ENCODE assay signal across 9 mouse cellular contexts in the genomic region with DNA sequence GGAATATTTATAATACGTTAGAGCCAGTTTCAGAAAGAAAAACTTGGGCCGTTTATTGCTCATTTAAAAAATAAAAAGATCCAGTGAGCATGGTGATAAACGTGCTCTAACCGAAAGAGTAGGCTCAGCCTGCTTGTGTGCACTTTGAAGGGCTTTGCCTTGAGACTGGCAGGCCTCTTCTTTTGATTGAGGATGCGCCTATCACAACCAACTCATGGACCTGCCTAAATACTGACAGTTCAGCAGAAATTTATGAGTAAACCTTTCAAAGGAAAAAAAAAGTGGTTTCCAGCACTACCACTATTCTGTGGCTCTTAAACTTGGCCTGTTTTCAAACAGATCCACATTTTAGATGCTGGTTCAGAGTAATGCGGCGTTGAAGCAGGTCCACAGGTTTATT. TPM values are rescaled to one million over a fixed set of nuclear protein-coding genes. Genes with fewer than 3 reads are reported as not detected.
DNase-seq lines count a peak whose midpoint lies in the region; ATAC-seq lines count a peak whose summit lies in the region.
"Had no signal": no experiment of that assay in that cellular context is flagged by ENCODE, and none has a peak within 500 bp of the region (broad histone marks: within the 10 kb centered on the region; RNA-seq: fewer than 3 reads in every experiment).

No protein-coding gene starts in this region.

- intact Hi-C loops in heart, postnatal 36 days (cut with DNase I): no loop called here

- 51% methylated on average over 7 of the region's 7 CpGs for WGBS in heart, embryonic 11.5 days (ENCODE audit: insufficient replicate concordance)
- 44% methylated on average over 7 of the region's 7 CpGs for WGBS in heart, embryonic 13.5 days
- 29% methylated on average over 7 of the region's 7 CpGs for WGBS in limb, embryonic 15.5 days

- no peaks in the 10 kb centered on the region for H3K9me3 ChIP-seq in heart, embryonic 11.5 days (replicated peaks; ENCODE audit: control insufficient read depth, low read length)
- H3K9me3 ChIP-seq in heart, embryonic 13.5 days: no peaks in the 10 kb centered on the region
- H3K9me3 ChIP-seq in limb, embryonic 15.5 days: no peaks in the 10 kb centered on the region

- H3K36me3 ChIP-seq in heart, embryonic 11.5 days (ENCODE audit: control insufficient read depth, insufficient read depth, low read length): peaks cover 17% of the 10 kb centered on the region; the same call in 1 of the 2 replicates
- H3K36me3 ChIP-seq in heart, embryonic 13.5 days: peaks cover 27% of the 10 kb centered on the region
- H3K36me3 ChIP-seq in limb, embryonic 15.5 days: peaks cover 18% of the 10 kb centered on the region

- ATAC-seq in heart, embryonic 11.5 days (replicated peaks; ENCODE audit: insufficient number of reproducible peaks, low FRiP score, low TSS enrichment): no peak
- ATAC-seq in heart, embryonic 13.5 days (ENCODE audit: extremely low read depth, insufficient number of reproducible peaks, low FRiP score, low TSS enrichment): no peak
- no peak for ATAC-seq in limb, embryonic 15.5 days (ENCODE audit: insufficient number of reproducible peaks, low FRiP score, low TSS enrichment, low read depth)

- H3K4me3 ChIP-seq in heart, embryonic 11.5 days (ENCODE audit: low read depth, low read length): peak overlapping the region; percentile 97; the same call in 1 of the 2 replicates
- H3K4me3 ChIP-seq in heart, embryonic 13.5 days: peak overlapping the region; percentile 97
- H3K4me3 ChIP-seq in limb, embryonic 15.5 days: peak overlapping the region; percentile 84

- no peak overlapping the region for H3K9ac ChIP-seq in heart, embryonic 11.5 days (ENCODE audit: low read depth, low read length)
- peak overlapping the region; percentile 100 for H3K9ac ChIP-seq in heart, embryonic 13.5 days
- peak overlapping the region; percentile 96; the same call in 1 of the 2 replicates for H3K9ac ChIP-seq in limb, embryonic 15.5 days
- H3K9ac ChIP-seq: liver, embryonic 14.5 days had no signal

- no peak for DNase-seq in heart, postnatal 36 days
- DNase-seq in adrenal gland, postnatal 14 days: peak; percentile 64
- no peak for DNase-seq in yolk sac, embryonic 10.5 days (ENCODE audit: low spot score)
- DNase-seq in layer of hippocampus, adult 9-10 months (ENCODE audit: low spot score): no peak
- DNase-seq in right cerebral cortex, postnatal 4 days: no peak

- H3K4me2 ChIP-seq in heart, embryonic 11.5 days: peak overlapping the region; percentile 71
- peak overlapping the region; percentile 78 for H3K4me2 ChIP-seq in heart, embryonic 13.5 days
- peak overlapping the region; percentile 66 for H3K4me2 ChIP-seq in limb, embryonic 15.5 days

- H3K27me3 ChIP-seq in heart, embryonic 11.5 days (ENCODE audit: control insufficient read depth, insufficient read depth, low read length): no peaks in the 10 kb centered on the region; the same call in 1 of the 2 replicates
- H3K27me3 ChIP-seq in heart, embryonic 13.5 days (replicated peaks): no peaks in the 10 kb centered on the region
- H3K27me3 ChIP-seq in limb, embryonic 15.5 days: no peaks in the 10 kb centered on the region

- H3K27ac ChIP-seq in heart, embryonic 11.5 days (ENCODE audit: low read depth, low read length): no peak overlapping the region
- H3K27ac ChIP-seq in heart, embryonic 13.5 days (replicated peaks): peak overlapping the region; percentile 95
- peak overlapping the region; percentile 98 for H3K27ac ChIP-seq in limb, embryonic 15.5 days
- H3K27ac ChIP-seq: liver, embryonic 14.5 days had no signal

- H3K4me1 ChIP-seq in heart, embryonic 11.5 days (ENCODE audit: control insufficient read depth, insufficient read depth, low read length): peaks cover 9% of the 10 kb centered on the region
- peaks cover 29% of the 10 kb centered on the region for H3K4me1 ChIP-seq in heart, embryonic 13.5 days
- peaks cover 11% of the 10 kb centered on the region; the same call in 1 of the 2 replicates for H3K4me1 ChIP-seq in limb, embryonic 15.5 days

RNA-seq across cellular contexts. Expression of gene E130114P18Rik, which starts 2.1 kb away (rescaled TPM):
- 0.72 and 0.73 TPM in 2 replicates for polyA plus RNA-seq in heart, embryonic 11.5 days (2014; fragmentation: Nextera tagmentation; extraction: Ambion mirVana)
- under 1 TPM in 1 of 2 experiments, not detected in 1; 0.28 TPM for total RNA-seq in heart, postnatal 36 days (2021)
- not detected in 2 replicates for total RNA-seq in adrenal gland, postnatal 14 days (2021)
- 0.48 and 0.55 TPM in 2 replicates for polyA plus RNA-seq in heart, embryonic 13.5 days (2015; fragmentation: Nextera tagmentation; extraction: Ambion mirVana)
- polyA plus RNA-seq in limb, embryonic 15.5 days (2015; fragmentation: Nextera tagmentation; extraction: Ambion mirVana): 3.0 and 3.5 TPM in 2 replicates
- polyA plus RNA-seq: liver, embryonic 14.5 days had no signal

RNA-seq across cellular contexts. Expression of gene Nfia, which starts 7.5 kb away (rescaled TPM):
- polyA plus RNA-seq in heart, embryonic 11.5 days (2014; fragmentation: Nextera tagmentation; extraction: Ambion mirVana): 27.5 and 33.7 TPM in 2 replicates
- total RNA-seq in heart, postnatal 36 days (2021): 100 to 1,000 TPM; 128 to 149 TPM
- total RNA-seq in adrenal gland, postnatal 14 days (2021): 201 and 226 TPM in 2 replicates
- polyA plus RNA-seq in heart, embryonic 13.5 days (2015; fragmentation: Nextera tagmentation; extraction: Ambion mirVana): 31.1 and 32.3 TPM in 2 replicates
- 64.5 and 64.9 TPM in 2 replicates for polyA plus RNA-seq in limb, embryonic 15.5 days (2015; fragmentation: Nextera tagmentation; extraction: Ambion mirVana)
